Mouse (Mus musculus) spleen, postnatal 10 days (tissue): ENCODE data around the gene Lce3b.

Experiments used
- DNase-seq, 2 experiments: peaks; one replicate each; pipeline ENCODE4 v3.0.0; 2021 to 2022; ENCODE audit warnings: low spot score in 2 of 2

The Lce3b gene

GRCm38 (mm10) chr3:92932679-92933078, at the start of gene Lce3b:
Gene Lce3b, plus strand, starts transcription at chr3:92932979.
- DNase-seq = no peak

GRCm38 (mm10) chr3:92894063-92894462, 38.7 kb upstream of the Lce3b start:
- no peak for DNase-seq

DNA sequence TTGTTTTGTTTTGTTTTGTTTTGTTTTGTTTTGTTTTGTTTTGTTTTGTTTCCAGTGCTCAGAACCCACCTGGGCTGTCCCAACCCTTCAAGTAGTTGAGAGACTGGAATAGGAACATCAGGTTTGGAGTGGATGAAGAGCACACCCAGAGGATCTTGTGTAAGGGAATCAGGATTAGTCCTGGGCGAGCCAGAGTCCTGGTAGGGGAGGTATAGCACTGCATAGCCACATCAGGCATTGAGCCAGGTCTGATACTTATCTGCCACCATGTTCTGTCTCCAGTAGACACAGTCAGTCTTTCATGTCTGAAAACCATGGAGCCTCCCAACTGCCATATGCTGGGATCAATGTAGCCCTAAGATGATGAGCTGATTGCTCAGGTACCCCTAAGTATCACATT, 38.3 kb upstream of the Lce3b start:
- DNase-seq = no peak

DNA sequence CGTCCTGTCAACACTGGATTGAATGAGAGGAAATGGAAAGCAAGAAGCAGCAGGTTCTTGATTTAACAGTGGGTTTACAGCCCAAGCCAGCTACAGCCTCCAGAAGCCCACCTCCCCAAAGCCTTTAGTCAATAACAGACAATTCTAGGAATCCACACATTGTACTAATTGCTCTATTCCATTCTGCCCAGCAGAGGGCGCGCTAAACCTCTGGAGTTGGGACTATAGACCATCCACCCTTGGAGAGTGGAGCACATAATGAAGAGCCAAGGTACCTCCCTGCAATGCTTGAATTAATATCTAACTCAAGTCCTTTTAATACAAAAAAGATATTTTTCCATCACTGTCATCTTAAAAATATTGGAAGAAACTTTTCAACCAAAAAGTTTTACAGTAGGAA, 29.8 kb upstream of the Lce3b start:
- peak in 1 of 2 experiments; percentile 26 for DNase-seq

DNA sequence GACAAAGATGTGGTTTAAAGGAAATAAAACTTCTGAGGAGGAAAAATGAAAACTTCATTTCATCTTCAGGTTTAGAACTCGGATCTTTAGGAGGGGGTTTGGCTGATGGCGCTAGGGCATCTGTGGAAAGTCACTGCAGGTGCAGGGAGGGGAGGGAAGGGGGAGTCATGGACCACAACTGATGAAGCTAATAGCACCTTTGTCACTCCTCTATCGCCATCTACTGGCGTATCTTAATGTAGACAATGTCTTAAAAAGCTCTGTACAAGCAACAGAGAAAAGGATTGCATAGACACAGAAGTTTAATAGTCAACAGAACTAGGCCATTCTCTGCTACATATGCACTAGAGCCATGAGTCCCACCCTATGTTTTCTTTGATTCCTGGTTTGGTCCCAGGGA, 29.1 kb upstream of the Lce3b start:
- no peak for DNase-seq

DNA sequence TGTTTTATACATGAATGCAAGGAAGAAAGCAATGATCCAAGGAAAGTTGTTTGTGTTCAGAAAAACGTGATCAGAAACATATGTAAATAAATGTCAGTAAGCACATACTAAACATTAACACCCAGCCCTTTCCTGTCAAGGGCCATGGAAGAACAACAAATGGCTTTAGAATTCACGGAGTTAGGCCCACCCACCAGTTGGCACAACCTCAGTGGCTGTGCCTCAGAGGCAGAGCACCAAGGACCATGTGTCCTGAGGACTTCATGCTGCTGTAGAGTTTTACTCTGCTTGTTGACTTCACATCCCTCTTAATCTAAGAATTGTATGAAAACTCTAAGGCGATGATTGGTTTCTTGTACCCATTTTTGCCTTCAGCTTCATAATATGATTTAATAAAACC, 27.6 kb upstream of the Lce3b start:
- no peak for DNase-seq

DNA sequence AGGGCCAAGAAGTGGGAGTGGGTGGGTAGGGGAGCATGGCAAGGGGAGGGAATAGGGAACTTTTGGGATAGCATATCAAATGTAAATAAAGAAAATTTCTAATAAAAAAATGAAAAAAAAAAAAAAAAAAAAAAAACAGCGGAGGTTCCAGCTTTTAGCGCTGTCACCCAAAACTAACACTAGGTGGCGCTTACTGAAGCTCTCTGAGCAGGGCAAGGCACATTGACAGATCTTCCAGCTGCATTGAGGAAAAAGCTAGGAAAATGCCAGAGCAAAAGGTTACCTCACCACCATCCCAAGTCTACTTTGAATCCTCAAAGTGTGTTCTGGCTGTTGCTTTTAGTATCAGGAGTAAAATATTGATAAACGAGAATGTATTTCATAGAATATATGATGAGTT, 25.2 kb upstream of the Lce3b start:
- DNase-seq = no peak

GRCm38 (mm10) chr3:92920364-92920763, 12.4 kb upstream of the Lce3b start:
- no peak for DNase-seq

DNA sequence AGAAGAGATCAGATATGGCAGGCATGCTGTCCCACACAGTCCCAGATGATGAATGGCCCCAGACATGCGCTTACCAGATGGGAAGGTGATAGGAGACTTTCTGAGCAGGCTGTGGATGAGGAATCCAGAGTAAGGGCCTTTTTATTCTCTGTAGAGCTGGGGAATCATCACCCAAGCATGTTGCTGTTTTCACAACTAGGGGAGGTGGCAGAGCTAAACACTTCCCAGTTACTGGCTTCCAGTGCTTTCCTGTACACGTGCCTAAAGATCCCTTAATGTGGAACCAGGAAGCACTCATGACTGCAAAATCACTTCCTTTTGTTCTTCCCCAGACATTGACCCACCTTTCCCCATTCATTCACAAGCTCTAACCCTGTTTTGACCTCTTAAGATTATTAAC, 6.6 kb upstream of the Lce3b start, which contains the start of gene Lce3a:
Lce3a (minus strand) TSS at position 101 of the 400 bp plus-strand sequence.
- no peak for DNase-seq

- no peak for DNase-seq
Measured at GRCm38 (mm10) chr3:92944186-92944585, 11.4 kb downstream of the Lce3b start, which contains the start of gene Lce3c. Gene Lce3c, plus strand, starts transcription at chr3:92944486.

GRCm38 (mm10) chr3:92957090-92957489, 24.3 kb downstream of the Lce3b start, which contains the start of gene Lce3d:
Gene Lce3d, plus strand, starts transcription at chr3:92957390.
- no peak for DNase-seq

DNA sequence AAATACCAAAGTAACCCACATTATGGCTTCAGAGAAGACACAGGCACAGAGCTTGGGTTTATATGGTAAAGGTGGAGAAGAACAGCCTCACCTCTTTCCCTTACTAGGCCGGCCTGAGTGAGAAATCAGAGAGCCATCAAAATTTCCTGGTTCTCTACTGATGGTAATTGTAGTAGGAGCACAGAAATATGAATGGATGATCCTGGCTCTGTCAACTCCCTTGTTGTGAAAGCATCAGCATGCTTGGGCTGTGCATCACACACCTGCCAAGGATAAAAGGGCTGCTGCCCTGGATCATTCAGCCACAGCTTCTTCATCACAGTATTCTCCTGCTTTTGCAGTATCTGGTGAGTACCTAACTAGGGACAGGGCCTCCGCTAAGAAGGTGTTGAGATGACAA, 34.0 kb downstream of the Lce3b start, which contains the start of gene Lce3e:
Lce3e (plus strand) TSS at position 301 of the 400 bp plus-strand sequence.
- no peak for DNase-seq

- no peak for DNase-seq
Measured at GRCm38 (mm10) chr3:92978484-92978883, 45.7 kb downstream of the Lce3b start.
